Mouse (Mus musculus): ENCODE results near the gene Usp18. TPM values are rescaled to one million over a fixed set of nuclear protein-coding genes. Genes with fewer than 3 reads are reported as not detected.

The Usp18 gene
- polyA plus RNA-seq, 1 experiment from 2014 or later, result 1.9 TPM

GRCm38 (mm10) chr6:121262496-121262895 is 16.8 kb downstream of the Usp18 start:
- no peak overlapping the region for H3K27ac ChIP-seq (replicated peaks)
- no peaks in the 10 kb centered on the region for H3K9me3 ChIP-seq
- H3K4me2 ChIP-seq (replicated peaks), result no peak overlapping the region
- 94% methylated on average over 11 of the region's 11 CpGs for WGBS
- H3K9ac ChIP-seq (replicated peaks), result no peak overlapping the region
- H3K27me3 ChIP-seq, result no peaks in the 10 kb centered on the region
- no peak overlapping the region for H3K4me3 ChIP-seq
- ATAC-seq (ENCODE audit: low FRiP score, low read depth), result no peak
- no peaks in the 10 kb centered on the region for H3K4me1 ChIP-seq
- no peaks in the 10 kb centered on the region for H3K36me3 ChIP-seq

DNA sequence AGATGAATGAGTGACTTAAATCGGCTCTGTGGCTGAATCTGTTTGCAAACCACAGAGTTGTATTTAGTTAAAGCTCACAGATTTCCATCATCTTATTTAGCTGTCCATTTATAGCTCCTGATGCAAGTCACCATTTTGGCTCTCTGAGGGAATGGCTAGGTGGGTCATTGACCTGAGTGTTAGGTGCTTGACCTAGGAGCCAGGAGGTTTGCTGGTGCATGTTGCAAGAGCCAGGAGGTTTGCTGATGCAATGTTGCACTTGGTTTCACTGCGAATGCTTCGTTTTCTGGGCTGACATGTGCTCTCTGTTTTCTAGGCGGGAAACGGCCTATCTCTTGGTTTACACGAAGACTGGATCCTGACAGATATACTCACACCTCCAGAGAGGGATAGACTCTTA is 24.4 kb downstream of the Usp18 start:
- H3K4me2 ChIP-seq (replicated peaks), result no peak overlapping the region
- no peaks in the 10 kb centered on the region; the same call in 1 of the 2 replicates for H3K27me3 ChIP-seq
- H3K9ac ChIP-seq (replicated peaks), result no peak overlapping the region
- whole genome bisulfite sequencing, result 83% methylated on average over 6 of the region's 6 CpGs
- H3K4me3 ChIP-seq, result no peak overlapping the region
- 0 out of 2 replicates have a peak, but pooled peaks cover 2% of the 10 kb centered on the region for H3K4me1 ChIP-seq
- H3K27ac ChIP-seq (replicated peaks), result no peak overlapping the region
- no peaks in the 10 kb centered on the region for H3K36me3 ChIP-seq
- ATAC-seq (ENCODE audit: low FRiP score, low read depth), result no peak
- H3K9me3 ChIP-seq, result no peaks in the 10 kb centered on the region

DNA sequence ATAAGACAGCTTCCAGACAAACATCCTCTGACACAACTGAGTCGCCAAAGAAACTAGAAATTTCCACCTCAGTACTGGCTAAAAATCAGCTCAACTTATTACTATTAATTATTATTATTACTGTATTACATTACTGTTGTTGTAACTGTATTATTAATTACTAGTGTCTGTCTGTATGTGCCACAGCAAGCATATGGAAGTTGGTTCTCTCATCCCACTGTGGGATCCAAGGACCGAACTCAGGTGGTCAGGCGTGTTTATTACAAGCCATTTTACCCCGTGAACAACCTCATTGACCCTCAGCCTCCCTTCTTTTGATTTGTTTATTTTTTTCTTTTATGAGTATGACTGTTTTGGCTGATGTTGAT is 26.0 kb downstream of the Usp18 start:
- Histone ChIP-seq H3K27ac (replicated peaks) (no peak overlapping the region), H3K4me1 (0 out of 2 replicates have a peak, but pooled peaks cover 2% of the 10 kb centered on the region), H3K4me2 (replicated peaks) (peak overlapping the region; percentile 58), H3K4me3 (no peak overlapping the region), H3K9me3 (no peaks in the 10 kb centered on the region), H3K36me3 (no peaks in the 10 kb centered on the region), H3K27me3 (no peaks in the 10 kb centered on the region; the same call in 1 of the 2 replicates), H3K9ac (replicated peaks) (no peak overlapping the region)
- ATAC-seq (ENCODE audit: low FRiP score, low read depth), result no peak
- WGBS, result 15% methylated on average over 4 of the region's 4 CpGs

- 21% methylated on average over 17 of the region's 17 CpGs for WGBS
- peak; percentile 90 for ATAC-seq (ENCODE audit: low FRiP score, low read depth)
- peak overlapping the region; percentile 58 for H3K4me2 ChIP-seq (replicated peaks)
- peak overlapping the region; percentile 39 for H3K4me3 ChIP-seq
- H3K9ac ChIP-seq (replicated peaks), result peak overlapping the region; percentile 50; the same call in 1 of the 2 replicates
- no peaks in the 10 kb centered on the region; the same call in 1 of the 2 replicates for H3K27me3 ChIP-seq
- H3K4me1 ChIP-seq, result 0 out of 2 replicates have a peak, but pooled peaks cover 2% of the 10 kb centered on the region
- H3K36me3 ChIP-seq, result no peaks in the 10 kb centered on the region
- H3K9me3 ChIP-seq, result no peaks in the 10 kb centered on the region
- peak overlapping the region; percentile 80 for H3K27ac ChIP-seq (replicated peaks)
These were observed 26.5 kb downstream of the Usp18 start for GRCm38 (mm10) chr6:121272075-121272800.

GRCm38 (mm10) chr6:121274356-121274755 is 28.6 kb downstream of the Usp18 start:
- 88% methylated on average over 3 of the region's 3 CpGs for whole genome bisulfite sequencing
- H3K9ac ChIP-seq (replicated peaks), result no peak overlapping the region
- no peak overlapping the region for H3K4me2 ChIP-seq (replicated peaks)
- H3K4me1 ChIP-seq, result 0 out of 2 replicates have a peak, but pooled peaks cover 2% of the 10 kb centered on the region
- H3K27me3 ChIP-seq, result no peaks in the 10 kb centered on the region; the same call in 1 of the 2 replicates
- H3K9me3 ChIP-seq, result no peaks in the 10 kb centered on the region
- H3K27ac ChIP-seq (replicated peaks), result no peak overlapping the region
- H3K36me3 ChIP-seq, result no peaks in the 10 kb centered on the region
- no peak for ATAC-seq (ENCODE audit: low FRiP score, low read depth)
- no peak overlapping the region for H3K4me3 ChIP-seq

GRCm38 (mm10) chr6:121284132-121284531 is 38.4 kb downstream of the Usp18 start:
- ATAC-seq (ENCODE audit: low FRiP score, low read depth), result no peak
- Histone ChIP-seq H3K27me3 (no peaks in the 10 kb centered on the region), H3K4me3 (no peak overlapping the region), H3K9ac (replicated peaks) (no peak overlapping the region), H3K9me3 (no peaks in the 10 kb centered on the region), H3K27ac (replicated peaks) (no peak overlapping the region), H3K36me3 (no peaks in the 10 kb centered on the region), H3K4me1 (no peaks in the 10 kb centered on the region), H3K4me2 (replicated peaks) (no peak overlapping the region)
- 91% methylated on average over 5 of the region's 5 CpGs for WGBS

- H3K27me3 ChIP-seq, result peaks cover 9% of the 10 kb centered on the region
- H3K4me1 ChIP-seq, result peaks cover 14% of the 10 kb centered on the region
- H3K36me3 ChIP-seq, result no peaks in the 10 kb centered on the region
- no peaks in the 10 kb centered on the region for H3K9me3 ChIP-seq
- no peak overlapping the region for H3K4me2 ChIP-seq (replicated peaks)
- no peak overlapping the region for H3K9ac ChIP-seq (replicated peaks)
- ATAC-seq (ENCODE audit: low FRiP score, low read depth), result no peak; the same call in 1 of the 2 replicates
- 44% methylated on average over 7 of the region's 7 CpGs for WGBS
- no peak overlapping the region for H3K27ac ChIP-seq (replicated peaks)
- H3K4me3 ChIP-seq, result no peak overlapping the region
These were observed 53.6 kb downstream of the Usp18 start for GRCm38 (mm10) chr6:121299317-121299716.

GRCm38 (mm10) chr6:121299954-121300353 is 54.2 kb downstream of the Usp18 start, which contains the start of gene Slc6a13:
Gene Slc6a13 (plus strand): TSS chr6:121300227.
- Histone ChIP-seq H3K9ac (replicated peaks) (no peak within 1 kb of the TSS), H3K27me3 (peaks cover 9% of the 10 kb centered on the region), H3K4me1 (peaks cover 14% of the 10 kb centered on the region), H3K36me3 (no peaks in the 10 kb centered on the region), H3K27ac (replicated peaks) (no peak within 1 kb of the TSS), H3K4me3 (no peak within 1 kb of the TSS), H3K9me3 (no peaks in the 10 kb centered on the region), H3K4me2 (replicated peaks) (0 out of 2 replicates have a peak within 1 kb of the TSS, but pooled peaks have one; percentile 17)
- 3% methylated on average over 11 of the region's 11 CpGs for WGBS
- peak; percentile 62; the same call in 1 of the 2 replicates for ATAC-seq (ENCODE audit: low FRiP score, low read depth)

DNA sequence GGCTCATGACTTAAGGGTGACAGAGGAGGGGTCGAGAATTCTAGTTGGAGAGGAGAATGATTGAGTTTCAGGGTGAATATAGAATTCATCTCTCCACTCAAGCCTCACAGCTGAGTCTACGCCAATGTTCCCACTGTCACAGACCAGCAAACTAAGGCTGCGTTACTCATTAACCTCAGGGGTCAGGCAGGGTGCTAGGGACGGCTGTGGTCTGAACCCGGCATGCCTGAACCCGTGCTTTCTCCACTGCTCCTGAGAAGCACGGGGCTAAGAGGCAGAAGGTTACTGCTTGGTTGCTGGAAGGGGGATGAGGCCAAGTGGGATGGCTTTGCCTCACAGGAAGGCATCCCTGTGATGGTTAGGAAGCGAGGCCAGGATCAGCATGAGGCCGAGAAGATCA is 54.8 kb downstream of the Usp18 start:
- no peaks in the 10 kb centered on the region for H3K36me3 ChIP-seq
- no peak overlapping the region for H3K9ac ChIP-seq (replicated peaks)
- H3K27me3 ChIP-seq, result peaks cover 9% of the 10 kb centered on the region
- no peak overlapping the region for H3K4me2 ChIP-seq (replicated peaks)
- H3K27ac ChIP-seq (replicated peaks), result no peak overlapping the region
- WGBS, result 68% methylated on average over 9 of the region's 9 CpGs
- ATAC-seq (ENCODE audit: low FRiP score, low read depth), result no peak
- H3K4me3 ChIP-seq, result no peak overlapping the region
- H3K4me1 ChIP-seq, result peaks cover 14% of the 10 kb centered on the region
- no peaks in the 10 kb centered on the region for H3K9me3 ChIP-seq

- Histone ChIP-seq H3K4me2 (replicated peaks) (no peak overlapping the region), H3K27me3 (peaks cover 5% of the 10 kb centered on the region), H3K27ac (replicated peaks) (no peak overlapping the region), H3K36me3 (no peaks in the 10 kb centered on the region), H3K9me3 (no peaks in the 10 kb centered on the region), H3K4me3 (no peak overlapping the region), H3K4me1 (peaks cover 14% of the 10 kb centered on the region), H3K9ac (replicated peaks) (no peak overlapping the region)
- no peak for ATAC-seq (ENCODE audit: low FRiP score, low read depth)
- 58% methylated on average over 10 of the region's 10 CpGs for WGBS
These were observed 57.9 kb downstream of the Usp18 start for GRCm38 (mm10) chr6:121303466-121304220.

- H3K4me1 ChIP-seq, result peaks cover 9% of the 10 kb centered on the region
These were observed 58.9 kb downstream of the Usp18 start for GRCm38 (mm10) chr6:121304630-121305029.

GRCm38 (mm10) chr6:121305571-121305970 is 59.9 kb downstream of the Usp18 start:
- ATAC-seq (ENCODE audit: low FRiP score, low read depth), result no peak
- peaks cover 4% of the 10 kb centered on the region for H3K27me3 ChIP-seq
- no peak overlapping the region for H3K4me3 ChIP-seq
- H3K4me2 ChIP-seq (replicated peaks), result no peak overlapping the region
- H3K9ac ChIP-seq (replicated peaks), result no peak overlapping the region
- H3K9me3 ChIP-seq, result no peaks in the 10 kb centered on the region
- 0 out of 2 replicates have a peak, but pooled peaks cover under 1% of the 10 kb centered on the region for H3K4me1 ChIP-seq
- WGBS, result 88% methylated on average over 3 of the region's 3 CpGs
- H3K27ac ChIP-seq (replicated peaks), result no peak overlapping the region
- H3K36me3 ChIP-seq, result no peaks in the 10 kb centered on the region

More at GRCm38 (mm10) chr6:121304630-121305029, 58.9 kb downstream of the Usp18 start:
- no peak for ATAC-seq (ENCODE audit: low FRiP score, low read depth)
- Histone ChIP-seq H3K4me3 (no peak overlapping the region), H3K9me3 (no peaks in the 10 kb centered on the region), H3K4me2 (replicated peaks) (no peak overlapping the region), H3K9ac (replicated peaks) (no peak overlapping the region), H3K27me3 (peaks cover 5% of the 10 kb centered on the region), H3K27ac (replicated peaks) (no peak overlapping the region), H3K36me3 (no peaks in the 10 kb centered on the region)
- 84% methylated on average over 9 of the region's 9 CpGs for WGBS
